Mouse (Mus musculus) heart, postnatal 10 days (tissue): ENCODE results near the gene Helz2. TPM values are rescaled to one million over a fixed set of nuclear protein-coding genes. Genes with fewer than 3 reads are reported as not detected.

Experiments used
- DNase-seq, 2 experiments: peaks; one replicate each; pipeline ENCODE4 v3.0.0; 2021
- intact Hi-C: fragments of 180-260 bp; cut with DNase I; formaldehyde crosslinking; loops from one replicate; pipeline ENCODE4 v1.15.1; 2025
- total RNA-seq, 2 experiments: library from RNA; stranded (reverse); gene quantifications; 2 replicates each; pipeline ENCODE4 v1.2.3; 2021

The Helz2 gene
- total RNA-seq, 2 experiments from 2014 or later = 9.3 to 10.2 TPM

GRCm38 (mm10) chr2:181239261-181239660 lies 2.6 kb downstream of the Helz2 start:
- intact Hi-C loops = no loop called here
- no peak for DNase-seq

DNA sequence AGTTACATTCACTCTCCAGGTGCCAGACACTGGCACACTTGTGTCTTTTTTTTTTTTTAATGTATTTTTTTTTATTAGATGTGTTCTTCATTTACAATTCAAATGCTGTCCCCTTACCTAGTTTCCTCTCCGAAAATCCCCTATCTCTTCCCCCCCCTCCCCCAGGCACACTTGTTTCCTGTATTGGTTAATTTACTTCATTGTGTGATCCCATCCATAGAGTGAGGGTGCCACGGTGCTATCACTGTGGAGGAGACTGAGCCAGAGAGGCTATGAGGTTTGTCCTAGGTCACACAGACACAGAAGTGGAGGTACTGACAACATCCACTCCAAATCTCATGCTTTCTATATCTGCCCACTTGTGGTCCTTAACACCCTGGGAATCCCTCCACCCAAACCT lies 3.0 kb downstream of the Helz2 start:
- intact Hi-C loops = no loop called here
- DNase-seq = no peak

DNA sequence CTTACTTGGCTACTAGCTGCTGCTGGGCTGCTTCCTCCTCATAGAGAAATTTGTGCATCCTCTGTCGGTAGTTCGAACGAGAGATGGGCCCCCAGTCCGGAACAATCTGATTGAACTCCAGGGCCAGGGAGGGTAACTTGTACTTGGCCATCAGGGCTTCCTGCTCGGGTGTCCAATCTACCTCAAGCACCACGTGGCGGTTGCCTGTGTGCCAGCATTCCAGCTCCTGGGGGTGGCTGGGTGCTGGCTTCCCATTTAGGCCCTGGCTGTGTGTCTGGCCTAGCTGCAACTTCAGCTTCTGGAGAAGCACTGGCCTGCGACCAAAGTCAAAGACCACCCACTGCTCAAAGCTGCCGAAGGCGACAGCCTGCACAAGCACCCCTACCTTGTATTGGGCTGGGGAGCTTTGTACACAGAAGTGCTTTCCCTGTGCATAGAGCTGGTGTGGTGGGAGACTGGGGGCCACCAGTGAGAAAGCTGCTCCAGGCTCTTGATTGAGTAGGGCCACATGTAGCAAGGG lies 3.7 kb downstream of the Helz2 start:
- peak; percentile 29 to 37 for DNase-seq
- intact Hi-C loops = no loop called here

- no peak for DNase-seq
- intact Hi-C loops = no loop called here
These were observed 4.4 kb downstream of the Helz2 start for GRCm38 (mm10) chr2:181237251-181238014.

DNA sequence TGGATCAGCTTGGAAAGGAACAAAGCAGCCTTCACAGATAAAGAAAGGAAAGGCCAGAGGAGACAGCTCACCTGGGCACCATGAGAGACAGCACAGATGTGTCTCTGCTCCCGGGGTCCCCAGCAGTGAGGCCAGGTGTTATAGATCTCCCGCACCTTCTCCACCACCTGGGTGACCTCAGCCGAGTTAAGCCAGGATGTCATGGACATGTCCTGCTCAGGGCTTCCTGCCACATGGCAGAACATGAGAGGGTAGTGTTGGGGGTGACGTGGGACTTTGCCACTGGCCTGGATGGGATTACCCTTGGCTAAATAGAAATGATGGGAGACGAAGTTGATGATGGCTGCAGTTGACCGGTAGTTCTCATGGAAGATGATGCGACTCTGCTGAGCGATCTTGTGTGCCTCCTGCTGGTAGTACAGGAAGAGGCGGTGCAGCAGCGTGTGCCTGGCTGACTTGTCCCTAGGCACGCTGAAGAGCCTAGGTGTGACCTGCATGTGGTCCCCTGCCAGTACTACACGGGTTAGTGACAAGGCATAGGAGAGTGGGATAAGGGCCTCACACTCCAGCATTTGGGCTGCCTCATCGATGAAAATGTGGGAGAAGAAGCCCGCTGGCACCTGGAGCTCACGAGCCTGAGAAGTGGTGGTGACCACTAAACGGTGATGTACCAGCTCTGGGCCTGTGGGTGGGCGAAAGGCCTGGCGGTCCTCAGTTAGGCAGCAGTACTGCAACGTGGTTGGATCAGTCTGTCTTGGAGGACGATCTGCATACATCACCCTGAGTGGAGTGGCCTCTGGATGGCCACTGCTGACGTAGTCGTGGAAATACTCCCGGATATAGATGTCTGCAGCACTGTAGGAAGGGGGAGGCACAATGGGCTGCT lies 5.9 kb downstream of the Helz2 start:
- intact Hi-C loops = no loop called here
- DNase-seq = no peak

DNA sequence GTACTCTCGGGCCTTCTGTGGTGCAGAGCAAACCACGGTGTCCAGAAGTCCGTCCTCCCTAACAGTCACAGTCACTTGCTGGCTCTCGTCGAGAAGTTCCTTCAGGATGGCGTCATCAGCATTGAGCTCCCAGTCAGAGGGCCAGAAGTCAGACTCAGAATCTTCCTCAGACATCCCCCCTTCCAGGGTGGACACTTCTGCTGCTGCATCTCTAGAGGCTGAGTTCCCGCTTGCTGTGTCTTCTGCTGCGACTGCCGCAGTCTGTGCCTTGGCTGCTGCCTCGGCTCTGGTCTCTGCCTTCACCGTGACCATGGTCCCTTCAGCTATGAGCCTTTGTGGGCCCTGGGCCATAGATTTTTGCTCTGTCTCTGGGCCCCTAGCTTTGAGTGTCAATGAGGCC lies 7.1 kb downstream of the Helz2 start:
- intact Hi-C loops = no loop called here
- peak in 1 of 2 experiments; percentile 26 for DNase-seq

GRCm38 (mm10) chr2:181233443-181233842 lies 8.4 kb downstream of the Helz2 start:
- intact Hi-C loops = no loop called here
- no peak for DNase-seq

DNA sequence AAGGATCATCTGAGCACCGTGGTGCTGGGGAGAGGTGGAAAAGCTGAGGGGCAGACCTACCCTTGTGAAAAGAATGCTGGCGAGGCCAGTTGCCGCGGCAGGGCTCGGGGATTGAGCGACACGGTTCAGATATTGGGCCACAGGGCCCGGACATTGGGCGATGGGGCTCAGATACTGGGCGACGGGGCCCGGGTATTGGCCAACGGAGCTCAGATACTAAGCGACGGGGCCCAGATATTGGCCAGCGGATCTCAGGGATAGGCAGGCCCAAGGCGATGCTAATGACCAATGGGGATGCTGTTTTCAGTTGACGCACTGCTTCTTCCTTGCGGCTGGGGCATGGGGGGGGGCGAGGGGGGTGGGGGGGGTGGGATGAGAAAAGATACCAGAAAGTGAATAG lies 10.7 kb downstream of the Helz2 start:
- DNase-seq = no peak
- intact Hi-C loops = no loop called here

DNA sequence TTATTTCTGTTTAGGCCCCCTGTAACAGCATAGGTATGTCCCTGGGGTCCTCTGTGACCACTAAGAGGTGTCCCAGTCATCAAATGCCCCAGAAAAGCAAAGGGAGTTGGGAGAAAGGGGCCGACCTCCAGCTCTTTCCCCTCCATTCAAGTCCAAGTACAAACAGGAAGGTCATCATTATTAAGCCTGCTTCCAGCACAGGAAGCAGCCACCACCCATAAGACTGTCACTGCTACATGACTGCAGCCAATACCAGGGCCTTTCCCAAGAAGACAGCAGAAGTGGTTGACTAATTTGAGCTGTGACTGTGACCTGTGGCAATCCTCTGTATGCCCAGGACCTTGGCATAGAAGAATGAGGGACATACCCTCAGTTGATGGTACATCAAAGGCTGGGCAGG lies 13.5 kb downstream of the Helz2 start:
- intact Hi-C loops = no loop called here
- no peak for DNase-seq

DNA sequence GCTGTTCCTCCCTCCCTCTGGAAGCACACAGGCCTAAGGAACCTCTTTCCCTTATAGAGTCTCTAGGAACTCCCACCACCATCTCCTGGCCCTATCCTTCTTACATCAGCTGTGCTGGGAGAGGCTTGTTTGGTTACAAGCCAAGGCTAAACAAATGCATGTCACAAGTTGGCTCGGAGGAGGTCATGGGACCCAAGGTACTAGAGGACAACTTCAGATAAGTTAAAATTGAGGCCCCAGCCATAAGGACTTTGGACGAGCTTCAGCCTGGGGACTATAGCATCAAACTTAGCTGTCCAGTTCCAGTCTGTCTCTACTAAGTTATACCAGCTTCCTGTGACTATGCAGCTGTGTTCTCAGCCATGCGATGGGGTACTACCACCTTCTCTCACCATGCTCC lies 14.7 kb downstream of the Helz2 start:
- no peak for DNase-seq
- intact Hi-C loops = no loop called here

- intact Hi-C loops = no loop called here
- no peak for DNase-seq
These were observed 16.8 kb downstream of the Helz2 start for GRCm38 (mm10) chr2:181224994-181225393.

DNA sequence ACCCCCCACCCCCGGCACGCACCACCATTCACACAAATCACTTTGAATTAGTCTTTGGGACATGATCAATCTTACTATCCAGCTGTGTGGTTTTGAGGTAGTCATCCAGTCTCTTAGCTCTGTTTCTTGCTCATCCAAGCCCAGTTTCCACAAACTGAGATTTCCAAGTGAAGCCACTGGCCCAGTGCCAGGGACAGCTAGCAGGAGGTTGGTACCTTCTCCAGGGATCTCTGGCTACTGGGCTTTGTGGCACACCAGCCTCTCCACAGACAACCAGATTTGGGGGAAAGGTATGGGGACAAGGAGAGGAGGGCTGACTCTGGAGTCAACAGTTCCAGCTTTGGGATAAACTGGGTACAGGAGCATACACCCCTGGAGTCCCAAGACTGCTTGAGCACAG lies 21.5 kb downstream of the Helz2 start:
- peak in 1 of 2 experiments; percentile 25 for DNase-seq
- intact Hi-C loops = loop anchor here (2.0 kb wide), 1 partner anchor 34 kb away; the partner anchor contains the start of gene Ppdpf

GRCm38 (mm10) chr2:181219538-181220216 lies 22.1 kb downstream of the Helz2 start, which contains the start of gene Fndc11:
Fndc11 (plus strand) TSS chr2:181220013.
- peak; percentile 85 to 86 for DNase-seq

DNA sequence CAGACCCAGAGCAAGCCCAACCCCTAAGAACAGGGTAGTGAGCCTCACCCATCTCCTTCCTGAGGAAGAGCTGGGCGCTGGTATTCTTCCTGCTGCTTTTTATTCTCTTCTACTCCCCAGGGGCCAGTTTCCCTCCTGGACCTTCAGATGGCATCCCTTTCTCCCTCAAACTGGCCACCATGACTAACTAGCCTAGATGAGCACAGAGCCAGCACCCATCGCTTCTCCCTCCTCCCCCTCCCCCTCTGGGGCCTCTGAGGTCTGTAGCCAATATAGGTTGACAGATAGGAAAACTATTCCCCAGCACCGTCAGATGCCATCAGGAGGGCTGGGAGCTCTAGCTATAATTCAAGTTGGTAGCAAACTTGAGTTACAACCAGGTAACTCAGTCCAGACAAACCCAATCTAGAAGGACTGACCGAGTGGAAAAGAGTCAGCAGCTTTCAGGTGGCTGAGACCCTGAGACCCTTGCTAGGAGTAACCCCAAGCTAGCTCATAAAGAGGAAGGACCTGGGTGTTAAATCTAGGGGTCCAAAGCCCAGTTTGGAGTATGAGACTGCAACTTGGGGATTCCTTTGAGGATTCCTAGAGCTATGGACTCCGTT lies 22.8 kb downstream of the Helz2 start:
- intact Hi-C loops = no loop called here
- DNase-seq = no peak

More at GRCm38 (mm10) chr2:181219538-181220216, 22.1 kb downstream of the Helz2 start, which contains the start of gene Fndc11:
- intact Hi-C loops = loop anchor here (2.0 kb wide), 1 partner anchor 33 kb away; the partner anchor contains the start of gene Ppdpf

DNA sequence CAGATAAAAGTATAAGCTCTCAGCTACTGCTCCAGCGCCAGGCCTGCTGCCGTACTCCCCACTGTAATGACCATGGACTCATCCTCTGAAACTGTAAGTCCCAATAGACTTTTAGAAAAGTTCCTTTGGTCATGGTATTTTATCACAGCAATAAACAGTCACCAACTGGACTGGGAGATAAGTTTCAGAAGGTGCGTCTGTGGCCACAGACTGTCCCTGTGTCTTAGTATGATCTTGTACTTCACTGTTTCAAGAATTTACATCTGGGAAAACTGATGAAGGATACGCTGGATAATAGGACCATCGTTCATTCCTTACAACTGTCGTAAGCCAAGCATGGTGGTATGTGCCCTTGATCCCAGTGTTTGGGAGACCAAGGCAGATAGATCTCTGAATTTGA lies 25.8 kb downstream of the Helz2 start:
- intact Hi-C loops = no loop called here
- DNase-seq = no peak

DNA sequence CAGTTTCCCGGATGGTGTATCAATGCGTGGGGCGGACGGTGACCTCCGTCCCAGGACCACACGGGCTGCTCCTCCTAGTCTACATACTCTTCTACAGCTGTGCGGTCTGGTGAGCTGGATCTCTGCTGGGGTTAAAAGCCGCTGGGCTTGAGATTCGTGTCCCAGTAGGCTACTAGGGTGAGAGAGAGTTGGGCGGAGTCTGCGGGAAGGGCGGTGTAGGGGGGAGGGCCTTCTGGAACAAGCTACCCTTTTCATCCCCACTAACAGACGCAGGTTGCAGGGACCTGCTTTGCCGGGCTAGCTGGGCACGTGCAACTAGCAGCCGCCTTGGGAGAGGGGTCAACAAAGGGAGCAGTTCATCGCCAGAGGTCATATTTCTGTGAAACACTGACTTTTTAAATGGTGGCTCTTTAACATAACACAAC lies 28.8 kb downstream of the Helz2 start, which contains the start of gene Srms:
Gene Srms, minus strand, starts transcription at position 165 of the 425 bp plus-strand sequence.
- intact Hi-C loops = no loop called here
- DNase-seq = peak; percentile 29 to 36

DNA sequence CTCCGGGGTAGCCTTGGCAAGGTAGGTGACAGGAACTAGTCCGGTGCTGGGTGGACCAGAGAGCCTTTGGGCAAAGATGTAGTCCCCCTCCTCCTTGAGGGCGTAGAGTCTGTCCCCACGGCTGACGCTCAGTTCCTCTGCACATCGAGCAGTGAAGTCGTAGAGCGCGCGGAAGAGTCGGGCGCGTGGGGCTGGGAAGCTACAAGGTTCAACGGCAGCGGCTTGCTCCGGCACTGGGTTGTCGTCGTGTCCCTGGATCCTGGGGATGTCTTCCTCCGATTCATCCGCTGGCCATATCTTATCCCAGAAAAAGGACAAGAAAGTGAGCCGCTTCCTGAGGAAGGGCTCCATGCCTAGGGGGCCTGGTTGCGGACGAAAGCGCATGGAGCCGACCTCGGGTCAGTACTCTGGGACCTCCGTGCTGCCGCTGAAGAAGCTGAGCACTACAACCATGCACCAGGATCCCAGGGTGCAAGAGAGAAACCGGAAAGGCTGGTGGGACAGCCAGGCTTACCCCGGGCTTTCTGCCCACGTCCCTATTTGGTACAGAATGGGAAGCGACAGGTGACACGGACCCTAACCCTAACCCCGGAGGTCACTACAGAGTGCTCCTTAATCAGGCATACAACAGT lies 29.3 kb downstream of the Helz2 start:
- intact Hi-C loops = no loop called here

DNA sequence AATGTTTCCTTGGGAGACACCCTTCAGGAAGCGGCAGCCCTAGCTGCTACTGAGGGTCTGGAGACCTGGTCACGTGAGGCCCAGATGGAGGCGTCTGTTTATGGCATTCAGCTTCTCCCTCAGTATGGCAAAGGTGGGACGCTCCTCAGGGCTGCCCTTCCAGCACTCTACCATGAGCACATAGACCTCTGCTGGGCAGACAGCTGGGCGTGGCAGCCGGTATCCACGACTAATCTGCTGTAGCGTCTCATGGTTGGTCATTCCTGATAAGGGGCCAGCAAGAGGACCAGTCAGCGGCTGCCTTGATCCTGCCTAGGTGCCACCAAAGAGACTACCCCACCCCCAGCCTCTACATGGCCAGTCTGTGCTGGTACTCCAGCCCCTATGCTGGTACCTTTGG lies 35.7 kb downstream of the Helz2 start:
- intact Hi-C loops = no loop called here
- no peak for DNase-seq

More for the DNA sequence above, 29.3 kb downstream of the Helz2 start:
- peak in 1 of 2 experiments; percentile 29 for DNase-seq

GRCm38 (mm10) chr2:181205678-181206077 lies 36.1 kb downstream of the Helz2 start:
- intact Hi-C loops = no loop called here
- DNase-seq = no peak

GRCm38 (mm10) chr2:181202886-181203285 lies 38.9 kb downstream of the Helz2 start:
- no peak for DNase-seq
- intact Hi-C loops = no loop called here
